Mouse (Mus musculus) small intestine, adult 2 months (tissue): ENCODE measurements around the gene Pcca. TPM values are rescaled to one million over a fixed set of nuclear protein-coding genes. Genes with fewer than 3 reads are reported as not detected.

ENCODE experiments used
- H3K27ac ChIP-seq: fragments of 200-500 bp; 2 replicates; pipeline ENCODE4 v1.5.1; 2012; ENCODE audit warnings: low read depth, low read length, control low read depth, inconsistent platforms; ENCODE audit not compliant: insufficient read depth
- H3K27me3 ChIP-seq: fragments of 200-500 bp; 2 replicates; pipeline ENCODE4 v1.6.1; 2012; ENCODE audit warnings: mild to moderate bottlenecking, moderate library complexity, low read length, inconsistent platforms; ENCODE audit not compliant: control insufficient read depth, insufficient read depth
- H3K36me3 ChIP-seq: fragments of 200-500 bp; 2 replicates; pipeline ENCODE4 v1.6.1; 2012; ENCODE audit warnings: mild to moderate bottlenecking, low read length, control low read depth, inconsistent platforms; ENCODE audit not compliant: control insufficient read depth, insufficient read depth
- H3K4me1 ChIP-seq: fragments of 200-500 bp; 2 replicates; pipeline ENCODE4 v1.6.1; 2012; ENCODE audit warnings: low read length, inconsistent platforms, mixed read lengths; ENCODE audit not compliant: control insufficient read depth, insufficient read depth, insufficient read length
- H3K4me3 ChIP-seq: fragments of 200-500 bp; 2 replicates; pipeline ENCODE4 v1.5.1; 2012; ENCODE audit warnings: low read depth, mild to moderate bottlenecking, control low read depth, inconsistent platforms, low read length, moderate library complexity
- CTCF ChIP-seq: fragments of 200-500 bp; IDR thresholded peaks from 2 replicates; pipeline ENCODE4 v1.5.1; 2012; ENCODE audit warnings: low read depth, mild to moderate bottlenecking, control low read depth, inconsistent platforms, low read length, moderate library complexity, mixed read lengths; ENCODE audit not compliant: insufficient replicate concordance, insufficient read length; ENCODE audit errors: extremely low read depth
- POLR2A ChIP-seq: fragments of 200-500 bp; IDR thresholded peaks from 2 replicates; pipeline ENCODE4 v1.6.1; 2012; ENCODE audit warnings: low read depth, mild to moderate bottlenecking, control low read depth, inconsistent platforms, low read length, moderate library complexity
- WGBS: fragments of 180-500 bp; shearing (Covaris S2); methylation state at CpG from one replicate; pipeline ENCODE4 v1.1.7; 2018; 5-methylcytosine and 5-hydroxymethylcytosine counted together
- polyA plus RNA-seq: library from polyadenylated mRNA; depleted of rRNA; stranded (reverse); fragments of >200 nt; gene quantifications from 2 replicates; pipeline ENCODE4 v1.2.3, GENCODE M21; 2012; rRNA removed

Gene Pcca
- 2.1 and 2.7 TPM in 2 replicates for polyA plus RNA-seq

- H3K4me3 ChIP-seq, result peak within 1 kb of the TSS; percentile 94
- peak; percentile 53; the same call in 1 of the 2 replicates for TF ChIP-seq POLR2A
- no peak for TF ChIP-seq CTCF
- WGBS, result 2% methylated on average over 54 of the region's 54 CpGs
- H3K27ac ChIP-seq, result 0 out of 2 replicates have a peak within 1 kb of the TSS, but pooled peaks have one; percentile 14
- H3K4me1 ChIP-seq, result no peaks in the 10 kb centered on the region
- H3K27me3 ChIP-seq, result no peaks in the 10 kb centered on the region
- H3K36me3 ChIP-seq, result no peaks in the 10 kb centered on the region
These were observed at the start of gene Pcca for GRCm38 (mm10) chr14:122534017-122534924. TSS of gene Pcca (plus strand) at chr14:122534324.

- Histone ChIP-seq H3K4me3 (no peak overlapping the region), H3K27ac (no peak overlapping the region), H3K4me1 (no peaks in the 10 kb centered on the region), H3K27me3 (peaks cover 71% of the 10 kb centered on the region), H3K36me3 (no peaks in the 10 kb centered on the region)
- WGBS, result 20% methylated on average over 4 of the region's 4 CpGs
- TF ChIP-seq CTCF (no peak), POLR2A (no peak)
These were observed 49.7 kb upstream of the Pcca start for GRCm38 (mm10) chr14:122484458-122484843.

DNA sequence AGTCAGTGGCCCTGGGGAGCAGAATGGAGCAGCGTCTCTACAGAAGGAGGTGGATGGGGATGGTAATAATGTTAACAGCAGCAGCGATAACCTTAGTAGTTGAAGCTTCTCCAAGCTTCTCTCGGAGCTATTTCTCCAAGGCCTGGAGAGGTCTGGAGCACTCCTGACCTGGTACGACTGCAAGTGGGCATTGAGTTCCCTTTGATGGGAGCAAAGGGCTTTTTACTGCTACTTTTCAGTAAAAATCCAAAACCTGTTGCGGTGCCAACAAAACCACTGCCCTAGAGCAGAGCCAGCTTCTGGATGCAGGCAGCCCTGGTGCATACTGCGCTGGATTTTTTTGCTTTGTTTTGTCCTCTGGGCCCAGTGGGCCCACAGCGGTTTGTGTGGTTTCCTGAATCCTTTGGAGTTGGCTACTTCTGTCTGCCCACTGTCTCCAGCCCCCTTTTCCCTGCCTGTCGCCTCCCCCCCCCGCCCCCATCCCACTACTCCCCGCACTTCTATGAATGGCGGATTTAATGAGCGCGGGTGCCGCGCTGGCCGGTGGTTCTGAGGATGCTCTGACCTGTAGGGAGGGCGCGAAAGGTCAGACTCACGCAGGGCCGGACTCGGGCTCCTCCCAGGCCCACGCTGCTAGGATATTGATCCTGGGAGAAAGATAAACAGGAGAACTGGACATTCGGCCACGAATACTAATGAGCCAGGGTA lies 49.1 kb upstream of the Pcca start:
- Histone ChIP-seq H3K36me3 (no peaks in the 10 kb centered on the region), H3K4me3 (no peak overlapping the region), H3K4me1 (no peaks in the 10 kb centered on the region), H3K27me3 (peaks cover 74% of the 10 kb centered on the region), H3K27ac (no peak overlapping the region)
- 4% methylated on average over 23 of the region's 24 CpGs for WGBS
- no peak for TF ChIP-seq POLR2A

DNA sequence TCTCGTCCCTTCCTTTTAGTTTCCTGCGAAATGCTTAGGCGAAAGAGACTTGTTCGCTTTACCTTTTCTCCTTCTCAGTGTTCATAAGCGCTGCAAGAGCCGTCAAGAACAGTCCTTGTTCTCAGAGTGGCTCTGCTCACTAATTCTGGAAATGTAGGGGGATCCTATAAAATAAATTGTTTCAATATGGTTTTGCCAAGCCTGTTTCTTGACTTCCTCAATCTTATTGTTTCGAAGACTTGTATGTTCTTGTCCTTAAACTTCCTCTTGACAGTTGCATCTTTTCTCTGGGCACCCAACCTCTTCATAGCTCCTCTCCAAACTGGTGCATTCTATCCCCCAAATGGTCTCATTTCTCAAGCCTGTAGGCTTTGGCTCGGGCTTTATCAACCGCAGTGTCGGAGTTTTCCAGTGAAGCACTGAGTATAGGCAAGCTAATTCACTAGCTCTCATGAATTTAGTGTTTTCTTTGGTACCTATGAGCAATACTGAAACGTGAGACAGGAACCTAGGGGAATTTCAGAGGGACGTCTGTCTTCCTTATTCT lies 48.4 kb upstream of the Pcca start:
- Histone ChIP-seq H3K4me3 (no peak overlapping the region), H3K4me1 (peaks cover 5% of the 10 kb centered on the region), H3K36me3 (no peaks in the 10 kb centered on the region), H3K27ac (no peak overlapping the region), H3K27me3 (peaks cover 76% of the 10 kb centered on the region)
- 7% methylated on average over 12 of the region's 12 CpGs for WGBS
- no peak for TF ChIP-seq POLR2A
- no peak for TF ChIP-seq CTCF

- peaks cover 75% of the 10 kb centered on the region for H3K27me3 ChIP-seq
- peaks cover 7% of the 10 kb centered on the region for H3K4me1 ChIP-seq
- no peak overlapping the region for H3K4me3 ChIP-seq
- H3K36me3 ChIP-seq, result no peaks in the 10 kb centered on the region
- 16% methylated on average over 1 of the region's 1 CpGs for WGBS
- TF ChIP-seq POLR2A (no peak), CTCF (no peak)
- no peak overlapping the region for H3K27ac ChIP-seq
These were observed 47.5 kb upstream of the Pcca start for GRCm38 (mm10) chr14:122486611-122487010.

DNA sequence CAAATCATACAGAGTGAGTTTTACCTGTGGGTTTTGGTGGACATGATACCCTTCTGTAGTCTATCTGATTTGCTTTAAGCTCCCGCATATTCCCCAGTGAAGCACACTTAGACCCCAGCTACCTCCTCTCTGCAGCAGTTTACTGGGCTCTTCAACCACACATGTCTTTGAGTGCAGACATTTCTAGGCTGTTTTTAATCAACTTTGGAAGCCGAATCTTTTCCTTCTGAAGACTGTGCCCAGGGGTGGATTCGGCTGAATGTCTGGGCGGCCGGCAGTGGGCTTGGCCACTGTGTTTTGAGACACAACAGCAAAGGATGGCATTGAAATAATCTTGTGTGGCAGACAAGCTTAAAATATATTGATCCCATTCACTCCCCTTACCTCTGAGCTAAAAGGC lies 46.8 kb upstream of the Pcca start:
- WGBS, result 17% methylated on average over 5 of the region's 5 CpGs
- Histone ChIP-seq H3K4me1 (peaks cover 7% of the 10 kb centered on the region), H3K27ac (no peak overlapping the region), H3K36me3 (no peaks in the 10 kb centered on the region), H3K4me3 (no peak overlapping the region), H3K27me3 (peaks cover 72% of the 10 kb centered on the region)
- TF ChIP-seq CTCF (no peak), POLR2A (no peak)

- Histone ChIP-seq H3K4me3 (no peak overlapping the region), H3K4me1 (peaks cover 7% of the 10 kb centered on the region), H3K27ac (no peak overlapping the region), H3K27me3 (peaks cover 56% of the 10 kb centered on the region), H3K36me3 (no peaks in the 10 kb centered on the region)
- TF ChIP-seq CTCF, result no peak
- no peak for TF ChIP-seq POLR2A
- 5% methylated on average over 5 of the region's 5 CpGs for WGBS
These were observed 45.1 kb upstream of the Pcca start for GRCm38 (mm10) chr14:122489041-122489440.
